Mouse (Mus musculus) liver, embryonic 14.5 days (tissue): Measurements from ENCODE around the gene Itpk1. TPM values are rescaled to one million over a fixed set of nuclear protein-coding genes. Genes with fewer than 3 reads are reported as not detected.

Experiments used
- ATAC-seq: fragments of 200-750 bp; cut with Nextera tagmentation; 2 replicates; pipeline ENCODE4 v1.8.0; 2017; ENCODE audit warnings: moderate number of reproducible peaks, mild to moderate bottlenecking, moderate library complexity; ENCODE audit not compliant: insufficient read depth
- DNase-seq, 3 experiments: peaks; one replicate each; pipeline ENCODE4 v3.0.0-alpha.2; 2012 to 2013; ENCODE audit warnings: low read depth in 3 of 3, low spot score in 3 of 3
- H3K27ac ChIP-seq: fragments of 300-500 bp; sonication (generic); 2 replicates; pipeline ENCODE4 v1.5.1; 2014; ENCODE audit warnings: moderate library complexity, mild to moderate bottlenecking, control low read depth, inconsistent platforms
- H3K27me3 ChIP-seq: fragments of 300-500 bp; sonication (generic); 2 replicates; pipeline ENCODE4 v1.6.1; 2014; ENCODE audit warnings: mild to moderate bottlenecking, low read length, moderate library complexity; ENCODE audit not compliant: control insufficient read depth, insufficient read depth
- H3K36me3 ChIP-seq: fragments of 300-500 bp; sonication (generic); replicated peaks from 2 replicates; pipeline ENCODE4 v1.6.1; 2014; ENCODE audit warnings: low read depth; ENCODE audit not compliant: control insufficient read depth, insufficient read depth
- H3K4me1 ChIP-seq, 2 experiments: fragments of 200-500 bp in 1 of 2; fragments of 300-500 bp in 1 of 2; sonication (generic) in 1 of 2; replicated peaks; 2 replicates each; pipeline ENCODE4 v1.6.1; 2012 to 2014; ENCODE audit warnings: antibody characterized with exemption in 1 of 2, inconsistent platforms in 1 of 2, low read length in 1 of 2; ENCODE audit not compliant: control insufficient read depth in 2 of 2, insufficient read depth in 2 of 2
- H3K4me2 ChIP-seq: fragments of 300-500 bp; sonication (generic); 2 replicates; pipeline ENCODE4 v1.6.1; 2014; ENCODE audit warnings: low read depth, mild to moderate bottlenecking, control low read depth, moderate library complexity
- H3K4me3 ChIP-seq, 2 experiments: fragments of 200-500 bp in 1 of 2; fragments of 300-500 bp in 1 of 2; sonication (generic) in 1 of 2; 2 replicates each; pipeline ENCODE4 v1.5.1; 2012 to 2014; ENCODE audit warnings: low read depth in 2 of 2, low read length in 2 of 2, mild to moderate bottlenecking in 2 of 2, control low read depth in 1 of 2, inconsistent platforms in 1 of 2, moderate library complexity in 1 of 2; ENCODE audit not compliant: insufficient read depth in 1 of 2
- H3K9ac ChIP-seq: fragments of 300-500 bp; sonication (generic); replicated peaks from 2 replicates; pipeline ENCODE4 v1.6.1; 2014; ENCODE audit warnings: mild to moderate bottlenecking, control low read depth, moderate library complexity
- H3K9me3 ChIP-seq: fragments of 300-500 bp; sonication (generic); 2 replicates; pipeline ENCODE4 v1.6.1; 2016; ENCODE audit warnings: low read length, mixed read lengths; ENCODE audit not compliant: control insufficient read depth
- CTCF ChIP-seq: IDR thresholded peaks from 2 replicates; pipeline ENCODE4 v1.5.1; 2016; ENCODE audit warnings: antibody characterized with exemption, low read depth, control low read depth
- EP300 ChIP-seq: IDR thresholded peaks from 2 replicates; pipeline ENCODE4 v1.6.1; 2016; ENCODE audit warnings: antibody characterized with exemption, low read depth
- WGBS: fragments of 180-500 bp; shearing (Covaris S2); extraction: QIAGEN DNeasy Blood & Tissue Kit; methylation state at CpG from one replicate; pipeline ENCODE4 v1.1.7; 2014; ENCODE audit not compliant: insufficient replicate concordance; 5-methylcytosine and 5-hydroxymethylcytosine counted together
- polyA plus RNA-seq, 2 experiments: library from polyadenylated mRNA; depleted of rRNA in 1 of 2; stranded (reverse) in 1 of 2; unstranded in 1 of 2; fragments of >200 nt; fragmentation: Nextera tagmentation in 1 of 2; extraction: Ambion mirVana in 1 of 2; gene quantifications; 2 replicates each; pipeline versions ENCODE4 v1.2.1 to v1.2.3; 2012 to 2014

The Itpk1 gene
- polyA plus RNA-seq, 2 experiments, result 2.3 to 2.4 TPM

GRCm38 (mm10) chr12:102695369-102696239 is 9.1 kb downstream of the Itpk1 start:
- DNase-seq, result no peak
- no peak overlapping the region for H3K4me2 ChIP-seq
- H3K4me1 ChIP-seq, result peaks cover 0 to 20% of the 10 kb centered on the region in 2 experiments; a peak in 3 of 4 replicates
- H3K4me3 ChIP-seq, result no peak overlapping the region
- no peak for TF ChIP-seq EP300
- TF ChIP-seq CTCF, result no peak
- no peaks in the 10 kb centered on the region for H3K9me3 ChIP-seq
- WGBS, result 61% methylated on average over 18 of the region's 18 CpGs
- no peak for ATAC-seq
- no peak overlapping the region for H3K9ac ChIP-seq
- no peak overlapping the region for H3K27ac ChIP-seq
- no peaks in the 10 kb centered on the region for H3K27me3 ChIP-seq
- no peaks in the 10 kb centered on the region for H3K36me3 ChIP-seq

GRCm38 (mm10) chr12:102691761-102692160 is 13.0 kb downstream of the Itpk1 start:
- Histone ChIP-seq H3K9me3 (no peaks in the 10 kb centered on the region), H3K36me3 (no peaks in the 10 kb centered on the region), H3K4me1 (no peaks in the 10 kb centered on the region), H3K27ac (no peak overlapping the region), H3K4me3 (no peak overlapping the region), H3K9ac (no peak overlapping the region), H3K4me2 (no peak overlapping the region), H3K27me3 (no peaks in the 10 kb centered on the region)
- no peak for TF ChIP-seq CTCF
- TF ChIP-seq EP300, result no peak
- ATAC-seq (no peak), DNase-seq (no peak)
- 64% methylated on average over 7 of the region's 7 CpGs for WGBS

DNA sequence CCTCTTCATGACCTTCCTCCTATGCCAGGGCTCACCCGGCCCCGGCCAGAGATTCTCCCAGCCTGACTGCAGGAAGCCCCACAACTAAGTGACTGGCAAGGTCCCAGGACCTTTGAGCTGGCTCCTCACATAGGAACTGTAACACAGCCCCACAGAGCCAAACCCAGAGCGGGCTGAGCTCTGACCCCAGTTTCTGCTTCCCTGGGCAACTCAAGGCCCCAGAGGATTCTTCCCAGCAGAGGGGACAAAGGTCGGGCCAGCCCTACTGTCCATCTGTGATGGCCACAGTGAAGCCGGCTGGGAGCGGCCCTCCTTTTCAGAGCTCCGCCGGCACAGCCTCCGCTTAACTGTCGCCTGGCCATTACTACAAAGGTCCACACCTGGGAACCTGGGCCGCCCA is 13.6 kb downstream of the Itpk1 start:
- H3K9me3 ChIP-seq, result no peaks in the 10 kb centered on the region
- DNase-seq (no peak), ATAC-seq (peak; percentile 16; the same call in 1 of the 2 replicates)
- H3K4me3 ChIP-seq, result no peak overlapping the region
- no peak overlapping the region for H3K9ac ChIP-seq
- TF ChIP-seq CTCF (no peak), EP300 (no peak)
- no peaks in the 10 kb centered on the region for H3K36me3 ChIP-seq
- H3K4me1 ChIP-seq, result no peaks in the 10 kb centered on the region
- no peak overlapping the region for H3K4me2 ChIP-seq
- no peaks in the 10 kb centered on the region for H3K27me3 ChIP-seq
- WGBS, result 71% methylated on average over 11 of the region's 11 CpGs
- no peak overlapping the region for H3K27ac ChIP-seq

GRCm38 (mm10) chr12:102689773-102690563 is 14.8 kb downstream of the Itpk1 start:
- no peak for DNase-seq
- Histone ChIP-seq H3K9ac (no peak overlapping the region), H3K27ac (no peak overlapping the region), H3K9me3 (no peaks in the 10 kb centered on the region), H3K27me3 (no peaks in the 10 kb centered on the region), H3K4me2 (no peak overlapping the region), H3K36me3 (no peaks in the 10 kb centered on the region), H3K4me1 (peaks cover 0 to 1% of the 10 kb centered on the region in 2 experiments; a peak in 1 of 4 replicates), H3K4me3 (no peak overlapping the region)
- 43% methylated on average over 15 of the region's 15 CpGs for WGBS
- no peak for TF ChIP-seq CTCF
- no peak for TF ChIP-seq EP300
- 0 out of 2 replicates have a peak, but pooled peaks have one; percentile 27 for ATAC-seq

DNA sequence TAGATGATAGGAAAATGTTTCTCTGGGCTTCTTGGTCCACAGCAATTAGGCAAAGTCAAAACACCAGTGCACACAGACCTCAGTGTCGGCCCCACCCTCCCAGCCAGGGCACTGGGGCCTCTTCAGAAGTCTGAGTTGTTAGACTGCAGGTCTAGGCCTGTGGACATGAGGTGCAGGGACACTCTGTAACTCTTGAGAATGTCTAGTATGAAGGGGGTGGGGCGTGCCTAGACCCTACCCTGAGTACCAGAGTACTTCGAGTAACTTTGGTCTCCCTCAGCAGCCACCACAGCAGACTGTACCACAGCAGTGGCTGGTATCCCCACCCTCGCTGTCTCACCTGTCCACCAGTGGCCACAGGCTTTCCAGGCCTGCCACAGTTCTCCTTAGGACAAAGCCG is 18.4 kb downstream of the Itpk1 start:
- TF ChIP-seq EP300 (no peak), CTCF (no peak)
- Histone ChIP-seq H3K27me3 (no peaks in the 10 kb centered on the region), H3K4me1 (peaks cover 0 to 8% of the 10 kb centered on the region in 2 experiments; a peak in 2 of 4 replicates), H3K9ac (no peak overlapping the region), H3K36me3 (no peaks in the 10 kb centered on the region), H3K9me3 (no peaks in the 10 kb centered on the region), H3K4me2 (no peak overlapping the region), H3K4me3 (no peak overlapping the region), H3K27ac (no peak overlapping the region)
- ATAC-seq (no peak), DNase-seq (no peak)
- WGBS, result 67% methylated on average over 5 of the region's 5 CpGs
